Mouse (Mus musculus): ENCODE measurements around the gene Ces1f.

Ces1f gene

GRCm38 (mm10) chr8:93211091-93211490 is 68.5 kb downstream of the Ces1f start:
- DNase-seq (ENCODE audit: extremely low spot score, low read depth, low spot score) = no peak

Data from hindlimb bud, embryonic 11.5 days (tissue).